Mouse (Mus musculus) cerebellum, adult 2 months (tissue): ENCODE results near the gene Il22ra1.

Source experiments
- CTCF ChIP-seq: fragments of 200-500 bp; IDR thresholded peaks from 2 replicates; pipeline ENCODE4 v1.5.1; 2011; ENCODE audit warnings: low read depth, mild to moderate bottlenecking, control low read depth, low read length, moderate library complexity, borderline replicate concordance; ENCODE audit not compliant: insufficient read depth
- POLR2A ChIP-seq: fragments of 200-500 bp; IDR thresholded peaks from 2 replicates; pipeline ENCODE4 v1.6.1; 2011; ENCODE audit warnings: low read length, control low read depth, borderline replicate concordance; ENCODE audit not compliant: insufficient read depth

DNA sequence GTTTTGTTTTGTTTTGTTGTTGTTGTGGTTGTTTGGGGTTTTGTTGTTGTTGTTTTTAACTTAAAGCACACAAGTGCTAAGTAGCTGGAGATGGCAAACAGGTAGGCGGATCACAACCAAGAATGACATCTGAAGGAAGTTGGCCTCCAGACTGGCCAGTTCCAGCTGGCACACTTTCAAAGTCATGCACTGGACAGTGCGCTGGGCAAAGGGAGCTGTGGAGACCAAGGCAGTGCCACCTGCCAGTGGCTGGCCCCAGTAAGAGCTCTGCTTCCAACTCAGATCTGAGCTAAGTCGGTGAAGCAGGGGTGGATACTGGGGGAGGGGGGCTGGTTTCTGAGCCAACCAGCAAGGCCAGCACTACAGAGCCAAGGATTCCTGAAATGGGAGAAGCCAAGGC lies 39.0 kb downstream of the Il22ra1 start:
- TF ChIP-seq POLR2A (no peak), CTCF (no peak)
